Comparison of ENCODE assay signal across 18 mouse cellular contexts in genomic region chr10:67180021-67180420, GRCm38 (mm10).
"Had no signal": no experiment of that assay in that cellular context is flagged by ENCODE, and none has a peak within 500 bp of the region (broad histone marks: within the 10 kb centered on the region; RNA-seq: fewer than 3 reads in every experiment).

No protein-coding gene starts in this region.

- H3K36me3 ChIP-seq: kidney, embryonic 15.5 days; limb, embryonic 10.5 days; limb, embryonic 13.5 days; liver, embryonic 15.5 days; midbrain, embryonic 12.5 days; midbrain, embryonic 15.5 days; neural tube, embryonic 12.5 days; neural tube, embryonic 15.5 days had no signal

- H3K9ac ChIP-seq: kidney, embryonic 15.5 days; limb, embryonic 13.5 days; liver, embryonic 15.5 days; midbrain, embryonic 12.5 days; midbrain, embryonic 15.5 days; neural tube, embryonic 12.5 days; neural tube, embryonic 15.5 days had no signal

- H3K9me3 ChIP-seq: kidney, embryonic 15.5 days; limb, embryonic 10.5 days; limb, embryonic 13.5 days; liver, embryonic 15.5 days; midbrain, embryonic 12.5 days; midbrain, embryonic 15.5 days; neural tube, embryonic 12.5 days; neural tube, embryonic 15.5 days had no signal

- H3K4me1 ChIP-seq: neural tube, embryonic 12.5 days had no signal

- ATAC-seq: midbrain, embryonic 15.5 days had no signal

- DNase-seq: kidney, adult 18-20 months; kidney, postnatal 10 days; kidney, postnatal 36 days; liver; lung, adult 2 months; right cerebral cortex, adult 18-20 months; right cerebral cortex, postnatal 25 days; thymus, adult 18-20 months; thymus, postnatal 36 days had no signal

- H3K27me3 ChIP-seq: kidney, embryonic 15.5 days; limb, embryonic 13.5 days; liver, embryonic 15.5 days; midbrain, embryonic 12.5 days; midbrain, embryonic 15.5 days; neural tube, embryonic 12.5 days; neural tube, embryonic 15.5 days had no signal

- H3K4me2 ChIP-seq: kidney, embryonic 15.5 days; limb, embryonic 13.5 days; liver, embryonic 15.5 days; midbrain, embryonic 12.5 days; midbrain, embryonic 15.5 days; neural tube, embryonic 12.5 days; neural tube, embryonic 15.5 days had no signal

- H3K27ac ChIP-seq: kidney, embryonic 15.5 days; limb, embryonic 10.5 days; limb, embryonic 13.5 days; liver, embryonic 15.5 days; macrophage; midbrain, embryonic 12.5 days; midbrain, embryonic 15.5 days; neural tube, embryonic 12.5 days; neural tube, embryonic 15.5 days had no signal

- H3K4me3 ChIP-seq: kidney, embryonic 15.5 days; limb, embryonic 10.5 days; limb, embryonic 13.5 days; liver, embryonic 15.5 days; midbrain, embryonic 12.5 days; midbrain, embryonic 15.5 days; neural tube, embryonic 12.5 days; neural tube, embryonic 15.5 days had no signal
